Mouse (Mus musculus) erythroblast, embryonic 14.5 days (primary cell): Measurements from ENCODE around the gene Aim2.

Experiments
- GATA1 ChIP-seq: IDR thresholded peaks from 2 replicates; pipeline ENCODE4 v1.6.1; 2012; ENCODE audit warnings: low read length, inconsistent platforms, mixed read lengths
- TAL1 ChIP-seq: IDR thresholded peaks from 3 replicates; pipeline ENCODE4 v1.6.1; 2012; ENCODE audit warnings: low read length, inconsistent platforms, mixed read lengths

- TF ChIP-seq GATA1 (no peak), TAL1 (no peak)
These were observed 6.7 kb upstream of the Aim2 start for GRCm38 (mm10) chr1:173343934-173344333.
